Mouse (Mus musculus): ENCODE data around the gene Nup54. TPM values are rescaled to one million over a fixed set of nuclear protein-coding genes. Genes with fewer than 3 reads are reported as not detected.

The Nup54 gene
- polyA plus RNA-seq, 1 experiment from 2014 or later, result 61.1 TPM

- peaks cover 8% of the 10 kb centered on the region; the same call in 1 of the 2 replicates for H3K4me1 ChIP-seq
- no peaks in the 10 kb centered on the region for H3K27me3 ChIP-seq
- 76% methylated on average over 2 of the region's 2 CpGs for WGBS
- no peak overlapping the region for H3K9ac ChIP-seq
- no peaks in the 10 kb centered on the region for H3K36me3 ChIP-seq
- H3K4me3 ChIP-seq, result no peak overlapping the region
- ATAC-seq (ENCODE audit: insufficient number of reproducible peaks, insufficient read depth, low FRiP score, low TSS enrichment), result no peak
- no peak overlapping the region for H3K4me2 ChIP-seq (replicated peaks)
- no peaks in the 10 kb centered on the region for H3K9me3 ChIP-seq
- no peak overlapping the region for H3K27ac ChIP-seq
Measured at GRCm38 (mm10) chr5:92372605-92373004, 62.4 kb downstream of the Nup54 start.

DNA sequence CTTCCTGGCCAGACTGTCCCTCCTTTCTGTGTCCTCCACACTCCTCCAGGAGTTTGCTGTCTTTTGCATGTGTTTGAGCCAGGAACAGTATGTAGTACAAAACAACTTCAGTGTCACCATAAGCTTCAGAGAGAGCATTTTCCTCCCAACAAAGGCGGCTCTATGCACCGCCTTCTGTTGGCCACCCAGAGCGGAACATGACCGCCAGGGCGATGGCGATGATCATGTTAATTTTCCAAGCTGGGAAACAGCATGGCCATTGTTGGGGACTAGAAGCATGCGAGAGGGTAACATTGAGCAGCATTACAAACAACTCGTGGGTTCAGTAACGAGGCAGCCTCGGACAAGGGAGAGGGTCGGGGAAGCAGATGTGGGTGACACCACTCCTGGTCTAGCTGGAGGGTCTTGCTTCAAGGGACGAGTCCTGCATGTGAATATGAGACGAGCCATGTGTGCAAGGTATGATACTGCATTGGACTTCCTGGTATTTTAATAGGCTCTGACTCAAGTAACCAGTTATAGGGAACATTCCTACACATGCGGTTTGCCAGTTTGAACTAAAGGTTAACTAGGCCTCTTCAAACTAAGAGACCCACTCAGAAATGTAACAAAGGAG is 63.5 kb downstream of the Nup54 start:
- Histone ChIP-seq H3K4me1 (no peaks in the 10 kb centered on the region), H3K36me3 (no peaks in the 10 kb centered on the region), H3K27ac (no peak overlapping the region), H3K9ac (no peak overlapping the region), H3K4me3 (no peak overlapping the region), H3K9me3 (no peaks in the 10 kb centered on the region), H3K4me2 (replicated peaks) (no peak overlapping the region), H3K27me3 (no peaks in the 10 kb centered on the region)
- 0 out of 2 replicates have a peak, but pooled peaks have one; percentile 52 for ATAC-seq (ENCODE audit: insufficient number of reproducible peaks, insufficient read depth, low FRiP score, low TSS enrichment)
- 57% methylated on average over 14 of the region's 14 CpGs for WGBS

GRCm38 (mm10) chr5:92370891-92371290 is 64.1 kb downstream of the Nup54 start:
- Histone ChIP-seq H3K9ac (no peak overlapping the region), H3K36me3 (no peaks in the 10 kb centered on the region), H3K4me3 (no peak overlapping the region), H3K9me3 (no peaks in the 10 kb centered on the region), H3K27me3 (no peaks in the 10 kb centered on the region), H3K4me2 (replicated peaks) (no peak overlapping the region), H3K27ac (no peak overlapping the region), H3K4me1 (no peaks in the 10 kb centered on the region)
- 80% methylated on average over 6 of the region's 6 CpGs for WGBS
- no peak for ATAC-seq (ENCODE audit: insufficient number of reproducible peaks, insufficient read depth, low FRiP score, low TSS enrichment)

DNA sequence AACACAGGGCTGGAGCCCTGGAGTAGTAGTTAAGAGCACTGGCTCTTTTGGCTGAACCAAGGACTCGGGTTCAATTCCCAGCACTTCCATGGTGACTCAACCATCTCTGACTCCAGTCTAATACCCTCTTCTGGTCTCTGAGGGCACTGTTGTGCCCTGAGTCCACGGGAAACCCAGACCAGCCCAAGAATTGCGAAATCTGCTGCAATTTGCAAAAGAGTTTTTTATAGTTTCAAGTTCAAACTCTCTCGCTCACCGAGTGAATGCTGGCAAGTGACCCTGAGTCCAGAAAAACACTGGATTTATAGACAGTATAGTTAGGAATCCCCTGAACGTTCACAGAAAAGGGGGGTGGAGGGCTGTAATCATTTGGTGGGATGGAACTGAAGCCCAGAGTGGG is 64.6 kb downstream of the Nup54 start:
- no peaks in the 10 kb centered on the region for H3K9me3 ChIP-seq
- 79% methylated on average over 6 of the region's 6 CpGs for WGBS
- no peak overlapping the region for H3K4me3 ChIP-seq
- no peaks in the 10 kb centered on the region for H3K27me3 ChIP-seq
- H3K4me2 ChIP-seq (replicated peaks), result no peak overlapping the region
- no peak overlapping the region for H3K9ac ChIP-seq
- no peaks in the 10 kb centered on the region for H3K4me1 ChIP-seq
- no peak for ATAC-seq (ENCODE audit: insufficient number of reproducible peaks, insufficient read depth, low FRiP score, low TSS enrichment)
- H3K36me3 ChIP-seq, result no peaks in the 10 kb centered on the region
- no peak overlapping the region for H3K27ac ChIP-seq

- Histone ChIP-seq H3K27ac (no peak overlapping the region), H3K4me2 (replicated peaks) (no peak overlapping the region), H3K4me3 (no peak overlapping the region), H3K4me1 (no peaks in the 10 kb centered on the region), H3K36me3 (no peaks in the 10 kb centered on the region), H3K27me3 (no peaks in the 10 kb centered on the region), H3K9ac (no peak overlapping the region), H3K9me3 (no peaks in the 10 kb centered on the region)
- peak; percentile 47; the same call in 1 of the 2 replicates for ATAC-seq (ENCODE audit: insufficient number of reproducible peaks, insufficient read depth, low FRiP score, low TSS enrichment)
- WGBS, result 72% methylated on average over 13 of the region's 13 CpGs
Measured at GRCm38 (mm10) chr5:92369151-92369994, 65.6 kb downstream of the Nup54 start.

DNA sequence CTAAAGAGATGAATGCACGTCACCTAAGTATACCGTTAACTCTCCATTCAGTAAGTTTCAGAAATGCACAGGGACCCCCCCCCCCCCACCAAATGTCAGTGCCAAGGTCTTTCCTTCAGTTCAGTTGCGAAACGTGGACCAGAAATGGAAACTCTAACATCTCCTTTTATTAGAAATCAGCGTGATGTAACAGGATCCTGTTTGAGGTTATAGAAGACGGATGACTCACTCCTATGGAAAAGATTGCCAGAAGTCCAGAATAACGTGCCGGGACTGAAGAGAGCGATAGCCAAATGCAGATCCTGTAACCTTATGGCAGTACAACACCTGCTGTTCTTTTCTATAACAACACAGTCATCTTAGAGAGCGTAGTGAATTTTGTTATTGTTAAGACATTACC is 66.6 kb downstream of the Nup54 start:
- no peaks in the 10 kb centered on the region for H3K4me1 ChIP-seq
- no peaks in the 10 kb centered on the region for H3K9me3 ChIP-seq
- H3K27me3 ChIP-seq, result no peaks in the 10 kb centered on the region
- no peak overlapping the region for H3K9ac ChIP-seq
- whole genome bisulfite sequencing, result 71% methylated on average over 10 of the region's 10 CpGs
- H3K4me3 ChIP-seq, result no peak overlapping the region
- no peaks in the 10 kb centered on the region for H3K36me3 ChIP-seq
- ATAC-seq (ENCODE audit: insufficient number of reproducible peaks, insufficient read depth, low FRiP score, low TSS enrichment), result no peak
- no peak overlapping the region for H3K27ac ChIP-seq
- H3K4me2 ChIP-seq (replicated peaks), result no peak overlapping the region

DNA sequence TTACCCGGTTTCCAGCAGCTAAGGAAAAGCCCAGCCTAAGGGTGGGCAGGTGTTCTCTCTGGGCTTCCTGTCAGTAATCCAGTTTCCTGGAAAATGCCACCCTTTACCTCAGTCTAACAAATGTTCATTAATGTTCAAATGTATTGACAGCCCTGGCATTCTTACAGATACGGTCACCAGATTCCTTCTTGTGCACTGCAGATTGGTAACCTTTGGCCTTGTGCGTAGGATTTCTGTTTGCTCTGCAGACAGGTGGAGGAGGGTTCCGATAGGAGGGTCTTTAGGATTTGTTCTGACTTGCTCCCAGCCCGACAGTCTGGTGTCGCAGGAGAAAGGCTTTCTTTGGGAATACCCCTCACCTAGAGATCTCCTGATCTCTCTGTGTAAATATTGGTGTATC is 68.5 kb downstream of the Nup54 start:
- Histone ChIP-seq H3K9me3 (no peaks in the 10 kb centered on the region), H3K4me3 (no peak overlapping the region), H3K4me1 (no peaks in the 10 kb centered on the region), H3K4me2 (replicated peaks) (no peak overlapping the region), H3K27ac (no peak overlapping the region), H3K9ac (no peak overlapping the region), H3K36me3 (no peaks in the 10 kb centered on the region), H3K27me3 (no peaks in the 10 kb centered on the region)
- ATAC-seq (ENCODE audit: insufficient number of reproducible peaks, insufficient read depth, low FRiP score, low TSS enrichment), result no peak
- 74% methylated on average over 6 of the region's 6 CpGs for WGBS

Small RNA genes within 50 kb of the gene (microRNA-seq; reads per million reads assigned to microRNA genes)
- not detected for gene Mir6415

Other genes with a start within 250 kb of the Nup54 start
- gene U90926, start 219.8 kb downstream of the Nup54 start, polyA plus RNA-seq (2016; fragmentation: Nextera tagmentation; extraction: Ambion mirVana), result not detected in 2 replicates
- gene Ppef2, start 178.9 kb downstream of the Nup54 start, polyA plus RNA-seq (2016; fragmentation: Nextera tagmentation; extraction: Ambion mirVana), result 0.26 and 0.53 TPM in 2 replicates
- 5.7 TPM in 2 replicates for gene Naaa, start 157.0 kb downstream of the Nup54 start, polyA plus RNA-seq (2016; fragmentation: Nextera tagmentation; extraction: Ambion mirVana)
- gene Sdad1, start 124.7 kb downstream of the Nup54 start, polyA plus RNA-seq (2016; fragmentation: Nextera tagmentation; extraction: Ambion mirVana), result 42.6 and 44.7 TPM in 2 replicates
- not detected in 2 replicates for gene Cxcl9, start 107.1 kb downstream of the Nup54 start, polyA plus RNA-seq (2016; fragmentation: Nextera tagmentation; extraction: Ambion mirVana)
- gene Art3, start 103.4 kb downstream of the Nup54 start, polyA plus RNA-seq (2016; fragmentation: Nextera tagmentation; extraction: Ambion mirVana), result 2.9 and 4.2 TPM in 2 replicates
- gene Cxcl10, start 86.3 kb downstream of the Nup54 start, polyA plus RNA-seq (2016; fragmentation: Nextera tagmentation; extraction: Ambion mirVana), result 0.29 and 0.34 TPM in 2 replicates
- 8.2 and 9.3 TPM in 2 replicates for gene Scarb2, start 71.6 kb upstream of the Nup54 start, polyA plus RNA-seq (2016; fragmentation: Nextera tagmentation; extraction: Ambion mirVana)
- not detected in 2 replicates for gene Fam47e, start 119.8 kb upstream of the Nup54 start, polyA plus RNA-seq (2016; fragmentation: Nextera tagmentation; extraction: Ambion mirVana)
- gene Stbd1, start 167.8 kb upstream of the Nup54 start, polyA plus RNA-seq (2016; fragmentation: Nextera tagmentation; extraction: Ambion mirVana), result 13.2 and 14.5 TPM in 2 replicates
- 1.1 and 1.3 TPM in 2 replicates for gene Ccdc158, start 240.1 kb upstream of the Nup54 start, polyA plus RNA-seq (2016; fragmentation: Nextera tagmentation; extraction: Ambion mirVana)
- gene Shroom3, start 248.2 kb upstream of the Nup54 start, polyA plus RNA-seq (2016; fragmentation: Nextera tagmentation; extraction: Ambion mirVana), result 5.2 and 6.6 TPM in 2 replicates